Mouse (Mus musculus) E14TG2a.4 (cell line): ENCODE measurements around the gene Lars2.

Experiments used
- CTCF ChIP-seq: conservative IDR thresholded peaks from 2 replicates; pipeline ENCODE4 v1.5.1; 2014; ENCODE audit warnings: low read length
- POU5F1 ChIP-seq: IDR thresholded peaks from 2 replicates; pipeline ENCODE4 v1.6.1; 2014; ENCODE audit warnings: low read length, borderline replicate concordance

DNA sequence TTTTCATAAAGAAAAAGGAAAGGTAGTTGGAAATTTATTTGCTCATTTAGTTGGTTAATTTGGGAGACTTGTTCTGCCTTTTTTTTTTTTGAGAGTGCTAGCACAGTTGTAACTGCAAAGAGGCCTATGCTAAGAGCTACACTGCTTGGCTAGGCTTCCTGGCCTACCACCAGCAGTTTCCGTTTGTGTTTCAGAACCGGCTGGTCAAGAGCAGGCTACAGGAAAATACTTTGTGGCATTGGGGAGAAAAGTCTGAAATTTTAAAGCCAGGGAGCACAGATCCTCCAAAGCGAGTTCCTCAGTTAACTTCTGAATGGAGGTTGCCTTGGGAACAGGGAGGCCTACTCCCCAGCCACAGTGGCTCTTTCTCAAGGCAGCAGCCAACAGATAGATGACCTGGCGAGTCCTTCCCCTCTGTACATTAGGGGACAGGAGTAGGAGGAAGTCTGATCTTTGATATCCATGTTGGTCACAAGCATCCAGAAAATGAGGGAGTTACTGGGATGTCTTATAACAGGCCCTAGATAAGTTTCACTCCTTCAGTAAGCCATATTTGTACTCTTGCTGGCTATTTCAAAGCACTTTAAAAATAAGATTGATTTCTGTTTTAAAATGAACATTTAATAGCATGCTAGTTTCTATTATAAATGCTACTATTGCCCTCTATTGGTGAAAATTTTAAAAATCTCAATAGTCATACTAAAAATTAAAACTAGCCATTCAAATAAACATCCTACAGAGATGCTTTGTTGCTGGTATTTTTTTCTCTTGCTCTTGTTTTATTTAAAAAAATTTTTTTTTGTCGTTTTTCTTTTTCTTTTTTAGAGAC, 73.7 kb downstream of the Lars2 start:
- TF ChIP-seq CTCF (no peak), POU5F1 (no peak)
